Mouse (Mus musculus) hindbrain, embryonic 14.5 days (tissue): ENCODE measurements around the gene Golm1. TPM values are rescaled to one million over a fixed set of nuclear protein-coding genes. Genes with fewer than 3 reads are reported as not detected.

Experiments used
- ATAC-seq: fragments of 200-750 bp; cut with Nextera tagmentation; 2 replicates; pipeline ENCODE4 v1.8.0; 2017; ENCODE audit warnings: moderate number of reproducible peaks, mild to moderate bottlenecking, moderate TSS enrichment, moderate library complexity; ENCODE audit not compliant: low FRiP score
- DNase-seq: peaks from one replicate; pipeline ENCODE4 v3.0.0-alpha.2; 2015; ENCODE audit warnings: low spot score
- H3K27ac ChIP-seq: fragments of 300-500 bp; sonication (generic); 2 replicates; pipeline ENCODE4 v1.5.1; 2014; ENCODE audit warnings: mild to moderate bottlenecking, moderate library complexity
- H3K27me3 ChIP-seq: fragments of 300-500 bp; sonication (generic); 2 replicates; pipeline ENCODE4 v1.6.1; 2014; ENCODE audit warnings: mild to moderate bottlenecking, low read length, mixed read lengths; ENCODE audit not compliant: control insufficient read depth, insufficient read depth
- H3K36me3 ChIP-seq: fragments of 300-500 bp; sonication (generic); replicated peaks from 2 replicates; pipeline ENCODE4 v1.6.1; 2014; ENCODE audit not compliant: control insufficient read depth, insufficient read depth
- H3K4me1 ChIP-seq: fragments of 300-500 bp; sonication (generic); replicated peaks from 2 replicates; pipeline ENCODE4 v1.6.1; 2014; ENCODE audit warnings: antibody characterized with exemption, low read length, mixed read lengths; ENCODE audit not compliant: control insufficient read depth, insufficient read depth
- H3K4me2 ChIP-seq: fragments of 300-500 bp; sonication (generic); replicated peaks from 2 replicates; pipeline ENCODE4 v1.6.1; 2014; ENCODE audit warnings: mild to moderate bottlenecking, moderate library complexity
- H3K4me3 ChIP-seq: fragments of 300-500 bp; sonication (generic); replicated peaks from 2 replicates; pipeline ENCODE4 v1.5.1; 2014; ENCODE audit warnings: mild to moderate bottlenecking, low read length
- H3K9ac ChIP-seq: fragments of 300-500 bp; sonication (generic); 2 replicates; pipeline ENCODE4 v1.6.1; 2014
- H3K9me3 ChIP-seq: fragments of 300-500 bp; sonication (generic); 2 replicates; pipeline ENCODE4 v1.6.1; 2016; ENCODE audit warnings: low read length; ENCODE audit not compliant: control insufficient read depth
- WGBS: fragments of 180-500 bp; shearing (Covaris S2); extraction: QIAGEN DNeasy Blood & Tissue Kit; methylation state at CpG from one replicate; pipeline ENCODE4 v1.1.7; 2014; 5-methylcytosine and 5-hydroxymethylcytosine counted together
- polyA plus RNA-seq: library from polyadenylated mRNA; unstranded; fragments of >200 nt; fragmentation: Nextera tagmentation; extraction: Ambion mirVana; gene quantifications from 2 replicates; pipeline ENCODE4 v1.2.1, GENCODE M21; 2014

Golm1 gene
- polyA plus RNA-seq, 1 experiment from 2014 or later = 25.3 TPM

- DNase-seq (no peak), ATAC-seq (no peak)
- H3K9ac ChIP-seq = no peak overlapping the region
- peaks cover 4% of the 10 kb centered on the region; the same call in 1 of the 2 replicates for H3K36me3 ChIP-seq
- H3K9me3 ChIP-seq = no peaks in the 10 kb centered on the region
- no peak overlapping the region for H3K27ac ChIP-seq
- peaks cover 15% of the 10 kb centered on the region for H3K4me1 ChIP-seq
- H3K4me3 ChIP-seq = no peak overlapping the region
- WGBS = 79% methylated on average over 10 of the region's 10 CpGs
- H3K27me3 ChIP-seq = no peaks in the 10 kb centered on the region
- H3K4me2 ChIP-seq = no peak overlapping the region
Observed at GRCm38 (mm10) chr13:59669946-59670345, 5.7 kb downstream of the Golm1 start.

DNA sequence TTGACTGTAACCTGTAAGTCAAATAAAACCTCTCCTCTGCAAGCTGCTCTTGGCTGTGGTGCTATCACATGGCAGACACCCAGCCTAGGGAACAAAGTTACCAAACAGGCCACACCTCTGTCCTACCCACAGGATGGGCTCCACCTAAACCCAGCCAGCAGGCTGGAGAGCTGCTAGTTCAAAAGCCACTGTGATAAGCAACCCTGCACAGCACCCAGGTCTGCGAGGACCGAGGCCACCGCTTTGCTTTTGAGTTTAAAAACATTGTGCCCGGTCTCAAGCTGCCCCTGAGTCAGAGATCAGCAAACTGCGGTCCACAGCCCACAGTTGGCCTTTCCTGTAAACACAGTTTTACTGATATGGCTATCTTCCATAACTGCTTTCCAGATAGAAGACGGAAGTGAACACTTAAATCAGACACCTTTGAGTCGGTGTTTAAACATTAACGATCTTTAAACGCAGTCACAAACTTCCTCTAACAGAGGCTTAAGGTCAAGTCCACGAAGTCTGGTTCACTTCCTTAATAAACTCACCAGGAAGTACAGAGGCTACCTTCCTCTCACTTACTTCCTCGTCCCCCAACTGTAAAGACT is 7.0 kb downstream of the Golm1 start:
- Histone ChIP-seq H3K27ac (no peak overlapping the region), H3K4me3 (no peak overlapping the region), H3K9me3 (no peaks in the 10 kb centered on the region), H3K9ac (no peak overlapping the region), H3K27me3 (no peaks in the 10 kb centered on the region), H3K36me3 (peaks cover 16% of the 10 kb centered on the region; the same call in 1 of the 2 replicates), H3K4me1 (peaks cover 5% of the 10 kb centered on the region), H3K4me2 (no peak overlapping the region)
- 81% methylated on average over 11 of the region's 11 CpGs for WGBS
- ATAC-seq (no peak), DNase-seq (no peak)

DNA sequence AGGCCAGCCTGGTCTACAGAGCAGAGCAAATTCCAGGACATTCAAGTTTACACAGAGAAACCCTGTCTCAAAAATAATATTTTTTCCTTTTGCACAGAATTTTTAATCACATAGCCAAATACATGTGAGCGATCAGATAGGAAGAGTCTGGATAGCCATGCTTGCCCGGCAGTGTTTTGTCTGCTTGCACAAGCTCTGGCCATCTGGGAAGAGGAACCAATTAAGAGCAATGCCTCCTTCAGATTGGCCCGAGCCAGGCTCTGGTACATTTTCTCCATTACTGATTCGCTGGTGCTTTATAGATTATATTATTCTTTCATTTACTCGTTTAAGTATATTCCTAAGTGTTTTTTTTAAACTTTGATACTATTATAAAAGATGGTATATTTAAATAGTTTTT is 7.8 kb downstream of the Golm1 start:
- WGBS = 78% methylated on average over 5 of the region's 5 CpGs
- DNase-seq (no peak), ATAC-seq (no peak)
- H3K9ac ChIP-seq = no peak overlapping the region
- H3K36me3 ChIP-seq = peaks cover 21% of the 10 kb centered on the region; the same call in 1 of the 2 replicates
- H3K4me3 ChIP-seq = no peak overlapping the region
- H3K27ac ChIP-seq = no peak overlapping the region
- no peaks in the 10 kb centered on the region for H3K9me3 ChIP-seq
- no peaks in the 10 kb centered on the region for H3K4me1 ChIP-seq
- no peak overlapping the region for H3K4me2 ChIP-seq
- no peaks in the 10 kb centered on the region for H3K27me3 ChIP-seq

- Histone ChIP-seq H3K9ac (no peak overlapping the region), H3K36me3 (peaks cover 32% of the 10 kb centered on the region)
Observed at GRCm38 (mm10) chr13:59663939-59664712, 11.5 kb downstream of the Golm1 start.

GRCm38 (mm10) chr13:59661966-59662365 is 13.6 kb downstream of the Golm1 start:
- Histone ChIP-seq H3K9me3 (no peaks in the 10 kb centered on the region), H3K4me1 (no peaks in the 10 kb centered on the region), H3K4me3 (no peak overlapping the region), H3K36me3 (peaks cover 32% of the 10 kb centered on the region), H3K27ac (no peak overlapping the region), H3K4me2 (no peak overlapping the region), H3K9ac (no peak overlapping the region), H3K27me3 (no peaks in the 10 kb centered on the region)
- 96% methylated on average over 12 of the region's 12 CpGs for WGBS
- DNase-seq = no peak
- ATAC-seq = no peak

More at GRCm38 (mm10) chr13:59663939-59664712, 11.5 kb downstream of the Golm1 start:
- WGBS = 92% methylated on average over 19 of the region's 19 CpGs
- no peak overlapping the region for H3K27ac ChIP-seq
- ATAC-seq = no peak
- no peaks in the 10 kb centered on the region for H3K4me1 ChIP-seq
- no peak overlapping the region for H3K4me3 ChIP-seq
- H3K9me3 ChIP-seq = no peaks in the 10 kb centered on the region
- H3K27me3 ChIP-seq = no peaks in the 10 kb centered on the region
- H3K4me2 ChIP-seq = no peak overlapping the region
- DNase-seq = no peak

DNA sequence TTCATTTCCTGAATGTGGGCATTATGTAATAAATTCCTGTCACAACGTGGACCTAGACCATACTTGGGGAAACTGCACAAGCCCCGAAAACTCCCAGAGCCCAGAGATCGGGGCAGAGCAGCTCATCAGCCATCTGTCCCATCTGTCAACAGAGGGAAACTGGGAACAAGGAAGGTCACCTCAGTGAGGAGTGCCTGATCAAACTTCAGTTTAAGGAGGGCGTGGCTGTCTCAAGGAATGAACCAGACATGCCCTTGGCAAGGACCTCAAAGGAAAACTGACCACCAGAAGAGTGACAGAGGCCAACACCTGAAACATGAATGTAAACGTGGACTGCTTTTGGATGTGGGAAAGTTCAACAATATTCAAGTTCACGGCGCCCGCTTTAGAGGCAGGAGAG is 14.2 kb downstream of the Golm1 start:
- no peaks in the 10 kb centered on the region for H3K9me3 ChIP-seq
- H3K4me3 ChIP-seq = no peak overlapping the region
- WGBS = 94% methylated on average over 8 of the region's 8 CpGs
- no peak overlapping the region for H3K4me2 ChIP-seq
- H3K36me3 ChIP-seq = peaks cover 32% of the 10 kb centered on the region
- DNase-seq (no peak), ATAC-seq (no peak)
- no peak overlapping the region for H3K9ac ChIP-seq
- H3K27me3 ChIP-seq = no peaks in the 10 kb centered on the region
- H3K4me1 ChIP-seq = no peaks in the 10 kb centered on the region
- H3K27ac ChIP-seq = no peak overlapping the region

GRCm38 (mm10) chr13:59660371-59660770 is 15.2 kb downstream of the Golm1 start:
- no peak overlapping the region for H3K4me2 ChIP-seq
- no peak overlapping the region for H3K27ac ChIP-seq
- no peak overlapping the region for H3K4me3 ChIP-seq
- H3K27me3 ChIP-seq = no peaks in the 10 kb centered on the region
- DNase-seq (no peak), ATAC-seq (no peak)
- H3K9me3 ChIP-seq = no peaks in the 10 kb centered on the region
- no peaks in the 10 kb centered on the region for H3K4me1 ChIP-seq
- no peak overlapping the region for H3K9ac ChIP-seq
- H3K36me3 ChIP-seq = peaks cover 32% of the 10 kb centered on the region
- WGBS = 94% methylated on average over 3 of the region's 3 CpGs

DNA sequence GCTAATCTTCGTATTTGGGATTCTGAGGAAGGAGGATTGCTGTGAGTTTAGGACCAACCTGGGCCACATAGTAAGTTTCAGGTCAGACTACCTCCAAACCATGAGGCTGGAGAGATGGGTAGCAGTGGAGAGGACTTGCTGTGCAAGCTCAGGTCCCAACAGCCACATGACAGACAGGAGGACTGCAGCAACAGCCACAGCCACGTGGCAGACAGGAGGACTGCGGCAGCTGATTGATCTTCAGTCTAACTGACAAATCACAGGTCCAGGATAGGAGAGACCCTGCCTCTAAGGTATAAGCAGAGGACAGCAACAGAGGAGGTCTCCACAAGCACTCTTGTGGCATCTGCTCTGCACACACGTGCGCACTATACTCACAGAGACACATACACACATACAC is 17.8 kb downstream of the Golm1 start:
- Histone ChIP-seq H3K27me3 (no peaks in the 10 kb centered on the region), H3K4me3 (no peak overlapping the region), H3K4me1 (peaks cover 10% of the 10 kb centered on the region), H3K36me3 (peaks cover 11% of the 10 kb centered on the region), H3K9me3 (no peaks in the 10 kb centered on the region), H3K4me2 (no peak overlapping the region), H3K9ac (no peak overlapping the region), H3K27ac (no peak overlapping the region)
- WGBS = 76% methylated on average over 5 of the region's 5 CpGs
- ATAC-seq (no peak), DNase-seq (no peak)

GRCm38 (mm10) chr13:59656975-59657388 is 18.6 kb downstream of the Golm1 start:
- H3K36me3 ChIP-seq = peaks cover 4% of the 10 kb centered on the region
- no peak overlapping the region for H3K4me3 ChIP-seq
- H3K4me1 ChIP-seq = peaks cover 14% of the 10 kb centered on the region
- H3K4me2 ChIP-seq = no peak overlapping the region
- no peaks in the 10 kb centered on the region for H3K27me3 ChIP-seq
- DNase-seq (no peak), ATAC-seq (0 out of 2 replicates have a peak, but pooled peaks have one; percentile 21)
- no peak overlapping the region for H3K27ac ChIP-seq
- H3K9me3 ChIP-seq = no peaks in the 10 kb centered on the region
- H3K9ac ChIP-seq = no peak overlapping the region
- 11% methylated on average over 4 of the region's 4 CpGs for WGBS
